Mouse (Mus musculus) erythroblast, embryonic 14.5 days (primary cell): ENCODE data around the gene Cluh. TPM values are rescaled to one million over a fixed set of nuclear protein-coding genes. Genes with fewer than 3 reads are reported as not detected.

ENCODE experiments used
- H3K27me3 ChIP-seq: 2 replicates; pipeline ENCODE4 v1.6.1; 2012; ENCODE audit warnings: inconsistent platforms; ENCODE audit not compliant: control insufficient read depth
- H3K36me3 ChIP-seq: 2 replicates; pipeline ENCODE4 v1.6.1; 2012; ENCODE audit warnings: mild to moderate bottlenecking, inconsistent platforms; ENCODE audit not compliant: control insufficient read depth
- H3K4me1 ChIP-seq: 2 replicates; pipeline ENCODE4 v1.6.1; 2012; ENCODE audit warnings: inconsistent platforms; ENCODE audit not compliant: control insufficient read depth
- H3K4me3 ChIP-seq: replicated peaks from 2 replicates; pipeline ENCODE3; 2012; ENCODE audit warnings: moderate library complexity, mild to moderate bottlenecking, inconsistent platforms
- H3K9me3 ChIP-seq: 2 replicates; pipeline ENCODE4 v1.6.1; 2012; ENCODE audit warnings: low read length, inconsistent platforms, mixed read lengths; ENCODE audit not compliant: control insufficient read depth
- GATA1 ChIP-seq: IDR thresholded peaks from 2 replicates; pipeline ENCODE4 v1.6.1; 2012; ENCODE audit warnings: low read length, inconsistent platforms, mixed read lengths
- TAL1 ChIP-seq: IDR thresholded peaks from 3 replicates; pipeline ENCODE4 v1.6.1; 2012; ENCODE audit warnings: low read length, inconsistent platforms, mixed read lengths
- polyA plus RNA-seq: library from polyadenylated mRNA; stranded (reverse); fragments of >175 nt; gene quantifications from 2 replicates; pipeline ENCODE4 v1.2.3, GENCODE M21; 2012

Cluh gene
- polyA plus RNA-seq, 1 experiment = 0.49 TPM

- peaks cover 14% of the 10 kb centered on the region for H3K4me1 ChIP-seq
- H3K27me3 ChIP-seq = peaks cover 75% of the 10 kb centered on the region
- H3K4me3 ChIP-seq = peak overlapping the region; percentile 54
- peaks cover 14% of the 10 kb centered on the region for H3K9me3 ChIP-seq
- H3K36me3 ChIP-seq = peaks cover 41% of the 10 kb centered on the region
- TF ChIP-seq GATA1 (no peak), TAL1 (no peak)
Measured at GRCm38 (mm10) chr11:74638791-74639411, 10.4 kb upstream of the Cluh start.

DNA sequence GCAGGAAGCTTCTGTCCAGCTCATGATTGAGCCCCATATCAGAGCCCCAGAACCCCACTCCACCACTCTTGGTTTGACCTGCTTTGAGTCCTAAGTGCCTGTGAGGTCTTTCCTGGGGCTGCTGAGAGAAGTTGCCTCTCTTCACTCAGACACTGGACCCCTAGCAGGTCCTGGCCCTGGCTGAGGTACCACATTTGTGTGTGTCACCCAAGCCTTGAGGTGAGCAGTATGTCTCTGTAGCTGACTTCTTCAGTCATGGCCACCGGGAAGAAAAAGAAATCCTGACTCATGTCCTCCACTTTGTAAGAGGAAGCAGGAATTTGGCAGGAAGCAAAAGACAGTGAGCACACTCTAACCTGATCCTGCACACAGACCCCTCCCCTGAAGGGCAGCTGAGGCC lies 9.7 kb upstream of the Cluh start:
- H3K9me3 ChIP-seq = peaks cover 14% of the 10 kb centered on the region
- H3K4me3 ChIP-seq = no peak overlapping the region
- TF ChIP-seq TAL1 (no peak), GATA1 (no peak)
- peaks cover 14% of the 10 kb centered on the region for H3K4me1 ChIP-seq
- peaks cover 39% of the 10 kb centered on the region for H3K36me3 ChIP-seq
- H3K27me3 ChIP-seq = peaks cover 82% of the 10 kb centered on the region

DNA sequence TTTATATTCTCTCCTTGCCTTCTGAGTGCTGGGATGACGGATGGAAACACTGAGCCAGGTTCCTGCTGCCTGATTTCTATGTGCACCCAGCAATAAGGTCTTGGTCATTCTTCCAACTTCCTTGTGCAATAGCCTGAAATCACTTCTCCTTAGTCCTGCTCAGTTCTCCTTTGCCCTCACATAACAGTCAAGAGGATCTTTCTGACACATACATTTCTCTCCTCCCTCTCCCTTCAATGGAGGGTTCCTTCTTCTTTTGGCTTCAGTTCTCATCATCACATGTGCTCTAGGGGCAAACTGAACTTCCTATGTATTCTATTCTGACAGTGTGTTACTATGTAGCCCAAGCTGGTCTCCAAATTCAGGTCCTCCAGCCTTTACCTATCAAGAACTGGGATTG lies 1.3 kb upstream of the Cluh start:
- H3K4me1 ChIP-seq = peaks cover 52% of the 10 kb centered on the region
- H3K4me3 ChIP-seq = no peak overlapping the region
- TF ChIP-seq GATA1 (no peak), TAL1 (no peak)

GRCm38 (mm10) chr11:74648676-74649075 lies 619 bp upstream of the Cluh start:
- Histone ChIP-seq H3K9me3 (no peaks in the 10 kb centered on the region), H3K4me1 (peaks cover 56% of the 10 kb centered on the region), H3K27me3 (peaks cover 8% of the 10 kb centered on the region), H3K36me3 (peaks cover 22% of the 10 kb centered on the region), H3K4me3 (peak overlapping the region; percentile 85)
- no peak; the same call in 2 of the 3 replicates for TF ChIP-seq TAL1
- TF ChIP-seq GATA1 = no peak

More for the DNA sequence above, 1.3 kb upstream of the Cluh start:
- no peaks in the 10 kb centered on the region for H3K9me3 ChIP-seq
- peaks cover 8% of the 10 kb centered on the region for H3K27me3 ChIP-seq
- H3K36me3 ChIP-seq = peaks cover 15% of the 10 kb centered on the region

- peaks cover 31% of the 10 kb centered on the region for H3K36me3 ChIP-seq
- peaks cover 57% of the 10 kb centered on the region for H3K4me1 ChIP-seq
- no peaks in the 10 kb centered on the region for H3K27me3 ChIP-seq
- H3K9me3 ChIP-seq = no peaks in the 10 kb centered on the region
- TF ChIP-seq GATA1 (no peak), TAL1 (no peak)
- H3K4me3 ChIP-seq = peak overlapping the region; percentile 85
Measured at GRCm38 (mm10) chr11:74649647-74650551, 604 bp downstream of the Cluh start.

GRCm38 (mm10) chr11:74650576-74651100 lies 1.3 kb downstream of the Cluh start:
- no peaks in the 10 kb centered on the region for H3K9me3 ChIP-seq
- peak overlapping the region; percentile 85 for H3K4me3 ChIP-seq
- no peak for TF ChIP-seq TAL1
- TF ChIP-seq GATA1 = no peak
- peaks cover 33% of the 10 kb centered on the region for H3K36me3 ChIP-seq
- no peaks in the 10 kb centered on the region for H3K27me3 ChIP-seq
- H3K4me1 ChIP-seq = peaks cover 57% of the 10 kb centered on the region

DNA sequence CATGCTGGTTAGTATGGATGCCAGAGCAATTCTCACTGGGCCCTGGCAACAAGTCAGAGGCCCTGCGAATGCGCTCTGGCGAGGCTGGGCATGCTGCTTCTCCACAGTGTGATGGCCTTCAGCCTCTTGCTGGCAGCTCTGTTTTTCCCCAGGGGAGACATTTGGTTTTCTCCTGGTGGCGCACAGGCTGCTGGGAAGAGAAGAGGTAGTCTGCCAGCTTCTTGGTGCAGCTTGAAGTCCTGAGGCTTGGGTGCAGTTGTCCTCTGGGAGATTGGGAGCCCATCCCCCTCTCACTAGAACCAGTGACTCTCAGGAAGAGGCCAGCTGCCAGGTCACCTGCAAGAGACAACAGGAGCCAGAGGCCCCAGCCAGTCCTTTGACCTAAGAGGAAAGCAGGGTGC lies 3.5 kb downstream of the Cluh start:
- Histone ChIP-seq H3K4me1 (peaks cover 57% of the 10 kb centered on the region), H3K9me3 (peaks cover 4% of the 10 kb centered on the region), H3K36me3 (peaks cover 55% of the 10 kb centered on the region), H3K27me3 (no peaks in the 10 kb centered on the region), H3K4me3 (no peak overlapping the region)
- TF ChIP-seq TAL1 (no peak), GATA1 (no peak)

GRCm38 (mm10) chr11:74653385-74653784 lies 4.1 kb downstream of the Cluh start:
- H3K27me3 ChIP-seq = no peaks in the 10 kb centered on the region
- H3K9me3 ChIP-seq = peaks cover 8% of the 10 kb centered on the region
- no peak overlapping the region for H3K4me3 ChIP-seq
- H3K4me1 ChIP-seq = peaks cover 51% of the 10 kb centered on the region
- H3K36me3 ChIP-seq = peaks cover 61% of the 10 kb centered on the region
- TF ChIP-seq GATA1 (no peak), TAL1 (no peak)

DNA sequence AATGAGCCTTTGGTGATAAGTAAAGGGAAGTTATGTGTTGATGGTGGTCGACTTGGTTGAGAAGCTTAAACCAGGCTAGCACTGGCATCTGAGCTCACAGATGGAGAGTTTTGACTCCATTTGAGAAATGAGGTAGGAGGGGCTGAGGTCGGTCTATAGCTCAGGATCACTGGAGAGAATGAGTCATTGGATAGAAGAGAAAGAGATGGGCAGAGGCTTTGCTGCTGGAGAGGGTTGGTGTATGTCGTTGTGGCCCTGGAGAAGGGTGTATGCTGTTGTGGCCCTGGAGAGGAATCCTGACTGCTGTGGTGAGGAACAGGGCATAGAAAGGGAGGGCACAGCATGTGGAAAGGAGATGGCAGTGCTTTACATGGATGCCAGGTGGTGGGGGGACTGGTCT lies 6.6 kb downstream of the Cluh start:
- peaks cover 25% of the 10 kb centered on the region for H3K4me1 ChIP-seq
- TF ChIP-seq TAL1 (no peak), GATA1 (no peak)
- no peaks in the 10 kb centered on the region for H3K27me3 ChIP-seq
- peaks cover 86% of the 10 kb centered on the region for H3K36me3 ChIP-seq
- H3K9me3 ChIP-seq = peaks cover 9% of the 10 kb centered on the region
- H3K4me3 ChIP-seq = no peak overlapping the region
